Mouse (Mus musculus) heart, embryonic 10.5 days (tissue): ENCODE measurements at regions not wholly inside any gene's neighbourhood (a gene's known extent, or its start where the extent isn't known, plus 50 kb on each side); places are given as distances from the start of the nearest gene placed in this dataset.

Experiments
- DNase-seq: peaks from one replicate; pipeline ENCODE4 v3.0.0-alpha.2; 2017; ENCODE audit warnings: low spot score
- H3K27ac ChIP-seq: fragments of 300-500 bp; sonication (generic); 2 replicates; pipeline ENCODE4 v1.5.1; 2016; ENCODE audit warnings: mild to moderate bottlenecking
- H3K27me3 ChIP-seq: fragments of 300-500 bp; sonication (generic); 2 replicates; pipeline ENCODE4 v1.6.1; 2016; ENCODE audit warnings: mild to moderate bottlenecking; ENCODE audit not compliant: poor library complexity, insufficient read depth, severe bottlenecking
- H3K36me3 ChIP-seq: fragments of 300-500 bp; sonication (generic); 2 replicates; pipeline ENCODE4 v1.6.1; 2016; ENCODE audit warnings: mild to moderate bottlenecking, moderate library complexity
- H3K4me1 ChIP-seq: fragments of 300-500 bp; sonication (generic); 2 replicates; pipeline ENCODE4 v1.6.1; 2016; ENCODE audit warnings: mild to moderate bottlenecking
- H3K4me3 ChIP-seq: fragments of 300-500 bp; sonication (generic); 2 replicates; pipeline ENCODE4 v1.5.1; 2016; ENCODE audit warnings: mild to moderate bottlenecking, moderate library complexity
- H3K9me3 ChIP-seq: fragments of 300-500 bp; sonication (generic); 2 replicates; pipeline ENCODE4 v1.6.1; 2016; ENCODE audit warnings: mild to moderate bottlenecking, moderate library complexity
- WGBS: fragments of 180-500 bp; shearing (Covaris S2); methylation state at CpG from one replicate; pipeline ENCODE4 v1.1.7; 2016; 5-methylcytosine and 5-hydroxymethylcytosine counted together

GRCm38 (mm10) chr13:84685930-84686329 is 463.8 kb downstream of the Tmem161b start:
- 63% methylated on average over 2 of the region's 2 CpGs for WGBS
- Histone ChIP-seq H3K27ac (no peak overlapping the region), H3K4me3 (no peak overlapping the region), H3K27me3 (no peaks in the 10 kb centered on the region), H3K9me3 (no peaks in the 10 kb centered on the region), H3K36me3 (no peaks in the 10 kb centered on the region), H3K4me1 (no peaks in the 10 kb centered on the region)
- DNase-seq = no peak

GRCm38 (mm10) chr13:84693462-84693861 is 471.4 kb downstream of the Tmem161b start:
- Histone ChIP-seq H3K9me3 (no peaks in the 10 kb centered on the region), H3K27me3 (no peaks in the 10 kb centered on the region), H3K4me3 (no peak overlapping the region), H3K27ac (no peak overlapping the region), H3K36me3 (no peaks in the 10 kb centered on the region), H3K4me1 (no peaks in the 10 kb centered on the region)
- WGBS = 88% methylated on average over 2 of the region's 2 CpGs
- DNase-seq = no peak

- no peaks in the 10 kb centered on the region for H3K27me3 ChIP-seq
- no peaks in the 10 kb centered on the region for H3K9me3 ChIP-seq
- no peaks in the 10 kb centered on the region for H3K36me3 ChIP-seq
- no peak for DNase-seq
- H3K4me3 ChIP-seq = no peak overlapping the region
- no peaks in the 10 kb centered on the region for H3K4me1 ChIP-seq
- WGBS = 56% methylated on average over 3 of the region's 3 CpGs
- no peak overlapping the region for H3K27ac ChIP-seq
Observed at GRCm38 (mm10) chr13:84698472-84699080, 476.5 kb downstream of the Tmem161b start.

GRCm38 (mm10) chr13:84741231-84741630 is 448.0 kb upstream of the Ccnh start:
- DNase-seq = no peak
- Histone ChIP-seq H3K27ac (no peak overlapping the region), H3K9me3 (no peaks in the 10 kb centered on the region), H3K27me3 (no peaks in the 10 kb centered on the region), H3K4me1 (no peaks in the 10 kb centered on the region), H3K36me3 (no peaks in the 10 kb centered on the region), H3K4me3 (no peak overlapping the region)
- 66% methylated on average over 4 of the region's 4 CpGs for WGBS

GRCm38 (mm10) chr13:84748331-84748730 is 440.9 kb upstream of the Ccnh start:
- H3K9me3 ChIP-seq = no peaks in the 10 kb centered on the region
- no peak overlapping the region for H3K27ac ChIP-seq
- H3K4me3 ChIP-seq = no peak overlapping the region
- H3K4me1 ChIP-seq = no peaks in the 10 kb centered on the region
- no peaks in the 10 kb centered on the region for H3K36me3 ChIP-seq
- 88% methylated on average over 2 of the region's 2 CpGs for WGBS
- no peaks in the 10 kb centered on the region for H3K27me3 ChIP-seq
- DNase-seq = no peak

GRCm38 (mm10) chr13:84749214-84749613 is 440.0 kb upstream of the Ccnh start:
- H3K4me1 ChIP-seq = no peaks in the 10 kb centered on the region
- 96% methylated on average over 1 of the region's 1 CpGs for WGBS
- H3K36me3 ChIP-seq = no peaks in the 10 kb centered on the region
- no peaks in the 10 kb centered on the region for H3K27me3 ChIP-seq
- H3K9me3 ChIP-seq = no peaks in the 10 kb centered on the region
- no peak overlapping the region for H3K27ac ChIP-seq
- H3K4me3 ChIP-seq = no peak overlapping the region
- no peak for DNase-seq

GRCm38 (mm10) chr13:84750136-84750535 is 439.1 kb upstream of the Ccnh start:
- no peak for DNase-seq
- no peaks in the 10 kb centered on the region for H3K27me3 ChIP-seq
- H3K4me1 ChIP-seq = no peaks in the 10 kb centered on the region
- no peaks in the 10 kb centered on the region for H3K9me3 ChIP-seq
- 80% methylated on average over 2 of the region's 2 CpGs for WGBS
- H3K4me3 ChIP-seq = no peak overlapping the region
- H3K27ac ChIP-seq = no peak overlapping the region
- H3K36me3 ChIP-seq = no peaks in the 10 kb centered on the region

GRCm38 (mm10) chr13:84751576-84752490 is 437.4 kb upstream of the Ccnh start:
- H3K36me3 ChIP-seq = no peaks in the 10 kb centered on the region
- H3K27ac ChIP-seq = no peak overlapping the region
- no peak overlapping the region for H3K4me3 ChIP-seq
- no peaks in the 10 kb centered on the region for H3K9me3 ChIP-seq
- no peaks in the 10 kb centered on the region for H3K27me3 ChIP-seq
- 74% methylated on average over 2 of the region's 2 CpGs for WGBS
- H3K4me1 ChIP-seq = no peaks in the 10 kb centered on the region
- no peak for DNase-seq

GRCm38 (mm10) chr13:84752491-84752820 is 436.8 kb upstream of the Ccnh start:
- H3K27ac ChIP-seq = no peak overlapping the region
- H3K9me3 ChIP-seq = no peaks in the 10 kb centered on the region
- 67% methylated on average over 4 of the region's 4 CpGs for whole genome bisulfite sequencing
- no peak overlapping the region for H3K4me3 ChIP-seq
- no peaks in the 10 kb centered on the region for H3K36me3 ChIP-seq
- H3K27me3 ChIP-seq = no peaks in the 10 kb centered on the region
- DNase-seq = no peak
- H3K4me1 ChIP-seq = no peaks in the 10 kb centered on the region

- 82% methylated on average over 4 of the region's 4 CpGs for WGBS
- Histone ChIP-seq H3K27ac (no peak overlapping the region), H3K4me1 (no peaks in the 10 kb centered on the region), H3K4me3 (no peak overlapping the region), H3K9me3 (no peaks in the 10 kb centered on the region), H3K27me3 (no peaks in the 10 kb centered on the region), H3K36me3 (no peaks in the 10 kb centered on the region)
- no peak for DNase-seq
Observed at GRCm38 (mm10) chr13:84753751-84754500, 435.3 kb upstream of the Ccnh start.

GRCm38 (mm10) chr13:84754821-84755725 is 434.1 kb upstream of the Ccnh start:
- Histone ChIP-seq H3K36me3 (no peaks in the 10 kb centered on the region), H3K4me3 (no peak overlapping the region), H3K9me3 (no peaks in the 10 kb centered on the region), H3K4me1 (no peaks in the 10 kb centered on the region), H3K27me3 (no peaks in the 10 kb centered on the region), H3K27ac (no peak overlapping the region)
- 84% methylated on average over 8 of the region's 8 CpGs for WGBS
- no peak for DNase-seq

GRCm38 (mm10) chr13:84756796-84757335 is 432.3 kb upstream of the Ccnh start:
- Histone ChIP-seq H3K27me3 (no peaks in the 10 kb centered on the region), H3K9me3 (no peaks in the 10 kb centered on the region), H3K4me3 (no peak overlapping the region), H3K4me1 (no peaks in the 10 kb centered on the region), H3K36me3 (no peaks in the 10 kb centered on the region), H3K27ac (no peak overlapping the region)
- no peak for DNase-seq
- 85% methylated on average over 6 of the region's 6 CpGs for WGBS
